Mouse (Mus musculus) hindbrain, embryonic 10.5 days (tissue): ENCODE results near the gene Abcg1. TPM values are rescaled to one million over a fixed set of nuclear protein-coding genes. Genes with fewer than 3 reads are reported as not detected.
A peak's percentile ranks its signal among the peaks of the same experiment; 100 is the strongest.

ENCODE experiments used
- DNase-seq: peaks from one replicate; pipeline ENCODE4 v3.0.0-alpha.2; 2017; ENCODE audit warnings: low spot score
- H3K27ac ChIP-seq: fragments of 300-500 bp; sonication (generic); 2 replicates; pipeline ENCODE4 v1.5.1; 2016; ENCODE audit warnings: mild to moderate bottlenecking, moderate library complexity
- H3K27me3 ChIP-seq: fragments of 300-500 bp; sonication (generic); 2 replicates; pipeline ENCODE4 v1.6.1; 2016; ENCODE audit warnings: mild to moderate bottlenecking; ENCODE audit not compliant: poor library complexity, insufficient read depth, severe bottlenecking
- H3K36me3 ChIP-seq: fragments of 300-500 bp; sonication (generic); 2 replicates; pipeline ENCODE4 v1.6.1; 2016; ENCODE audit warnings: mild to moderate bottlenecking, moderate library complexity
- H3K4me1 ChIP-seq: fragments of 300-500 bp; sonication (generic); replicated peaks from 2 replicates; pipeline ENCODE4 v1.6.1; 2016; ENCODE audit warnings: mild to moderate bottlenecking
- H3K4me3 ChIP-seq: fragments of 300-500 bp; sonication (generic); 2 replicates; pipeline ENCODE4 v1.5.1; 2016; ENCODE audit warnings: mild to moderate bottlenecking, moderate library complexity
- H3K9me3 ChIP-seq: fragments of 300-500 bp; sonication (generic); 2 replicates; pipeline ENCODE4 v1.6.1; 2016; ENCODE audit warnings: mild to moderate bottlenecking, moderate library complexity
- WGBS: fragments of 180-500 bp; shearing (Covaris S2); methylation state at CpG from one replicate; pipeline ENCODE4 v1.1.7; 2016; 5-methylcytosine and 5-hydroxymethylcytosine counted together
- polyA plus RNA-seq: library from polyadenylated mRNA; unstranded; fragments of >200 nt; fragmentation: Nextera tagmentation; extraction: Ambion mirVana; gene quantifications from 2 replicates; pipeline ENCODE4 v1.2.1, GENCODE M21; 2016

The Abcg1 gene
- polyA plus RNA-seq, 1 experiment from 2014 or later: 9.7 TPM

DNA sequence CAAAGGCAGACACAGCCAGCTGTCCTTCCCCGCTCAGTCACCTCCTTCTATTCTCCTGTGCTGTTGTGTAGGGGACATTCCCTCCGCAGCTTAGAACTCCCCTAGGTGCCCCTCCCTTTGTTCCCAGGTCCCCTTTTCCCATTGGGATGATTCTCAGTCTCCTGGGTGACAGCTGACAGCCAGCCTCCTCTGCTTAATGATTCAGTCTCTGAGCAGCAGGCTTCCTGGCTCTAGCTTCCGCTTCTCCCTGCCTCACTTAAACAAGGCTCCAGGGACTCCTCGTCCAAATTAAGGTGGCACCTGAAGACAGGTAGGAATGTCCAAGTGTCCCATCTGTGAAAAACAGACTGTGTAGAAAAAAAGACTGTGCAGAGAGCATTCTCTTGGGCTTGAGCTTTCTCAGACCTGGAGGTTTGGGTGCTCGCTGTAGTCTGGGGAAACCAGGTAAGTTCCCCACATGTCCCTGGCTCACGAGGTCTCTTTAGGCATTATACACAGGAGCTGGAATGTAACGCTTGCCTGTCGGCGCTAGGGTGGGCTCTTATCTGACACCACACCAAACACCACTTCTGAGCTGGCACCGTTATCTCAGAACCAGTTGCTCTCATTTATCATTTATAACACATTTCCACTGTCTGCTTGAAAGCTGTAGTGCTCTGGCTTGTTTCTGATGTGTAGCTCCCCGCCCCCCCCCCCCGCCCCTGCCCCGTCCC lies 33.7 kb downstream of the Abcg1 start:
- H3K36me3 ChIP-seq: peaks cover 6% of the 10 kb centered on the region; the same call in 1 of the 2 replicates
- peaks cover 57% of the 10 kb centered on the region for H3K4me1 ChIP-seq
- WGBS: 58% methylated on average over 13 of the region's 13 CpGs
- H3K27me3 ChIP-seq: no peaks in the 10 kb centered on the region
- H3K9me3 ChIP-seq: 0 out of 2 replicates have a peak, but pooled peaks cover 3% of the 10 kb centered on the region
- H3K27ac ChIP-seq: peak overlapping the region; percentile 71
- no peak overlapping the region for H3K4me3 ChIP-seq
- no peak for DNase-seq

DNA sequence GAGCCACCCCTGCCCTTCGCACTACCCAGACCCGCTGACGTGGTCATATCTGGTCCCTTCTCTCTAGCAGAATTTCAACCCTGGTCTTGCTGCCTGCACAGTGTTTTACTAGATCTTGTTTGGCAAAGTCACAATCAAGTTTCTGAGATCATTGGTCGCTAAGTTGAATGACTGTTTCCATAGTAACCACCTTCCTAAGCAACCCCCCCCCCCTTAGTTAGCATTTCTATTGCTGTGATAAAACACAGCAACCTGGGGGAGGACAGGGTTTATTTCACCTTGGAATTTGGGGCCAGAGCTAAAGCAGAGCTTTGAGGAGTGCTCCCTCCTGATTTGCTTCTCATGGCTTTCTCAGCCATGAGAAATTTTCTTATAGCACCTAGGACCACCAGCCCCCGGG lies 37.3 kb downstream of the Abcg1 start:
- no peak overlapping the region for H3K4me3 ChIP-seq
- peaks cover 37% of the 10 kb centered on the region for H3K4me1 ChIP-seq
- 0 out of 2 replicates have a peak, but pooled peaks cover 3% of the 10 kb centered on the region for H3K9me3 ChIP-seq
- H3K36me3 ChIP-seq: peaks cover 6% of the 10 kb centered on the region; the same call in 1 of the 2 replicates
- WGBS: 56% methylated on average over 5 of the region's 5 CpGs
- H3K27me3 ChIP-seq: no peaks in the 10 kb centered on the region
- no peak overlapping the region for H3K27ac ChIP-seq
- no peak for DNase-seq

DNA sequence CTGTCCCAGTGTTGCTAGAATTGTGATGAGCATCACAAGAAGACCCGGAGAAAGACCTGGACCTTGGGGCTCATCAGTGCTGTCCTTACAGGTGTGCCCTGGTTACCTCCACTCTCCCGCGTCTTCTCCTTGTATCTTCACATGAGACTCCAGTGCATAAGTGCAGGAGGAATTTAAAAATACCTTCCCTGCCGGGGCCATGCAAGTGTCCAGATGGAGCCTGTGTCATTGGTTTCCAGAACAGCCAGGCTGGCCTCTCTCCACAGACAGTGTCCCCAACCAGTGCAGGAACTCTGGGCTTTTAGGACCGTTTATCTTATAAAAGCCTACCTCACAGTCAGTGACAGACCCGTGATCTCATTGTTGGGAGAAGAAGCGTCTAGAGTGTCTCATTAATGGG lies 38.1 kb downstream of the Abcg1 start:
- no peaks in the 10 kb centered on the region; the same call in 1 of the 2 replicates for H3K27me3 ChIP-seq
- H3K4me1 ChIP-seq: peaks cover 29% of the 10 kb centered on the region
- no peak overlapping the region for H3K4me3 ChIP-seq
- no peak overlapping the region for H3K27ac ChIP-seq
- WGBS: 89% methylated on average over 7 of the region's 7 CpGs
- 0 out of 2 replicates have a peak, but pooled peaks cover 3% of the 10 kb centered on the region for H3K9me3 ChIP-seq
- peaks cover 6% of the 10 kb centered on the region; the same call in 1 of the 2 replicates for H3K36me3 ChIP-seq
- DNase-seq: no peak

DNA sequence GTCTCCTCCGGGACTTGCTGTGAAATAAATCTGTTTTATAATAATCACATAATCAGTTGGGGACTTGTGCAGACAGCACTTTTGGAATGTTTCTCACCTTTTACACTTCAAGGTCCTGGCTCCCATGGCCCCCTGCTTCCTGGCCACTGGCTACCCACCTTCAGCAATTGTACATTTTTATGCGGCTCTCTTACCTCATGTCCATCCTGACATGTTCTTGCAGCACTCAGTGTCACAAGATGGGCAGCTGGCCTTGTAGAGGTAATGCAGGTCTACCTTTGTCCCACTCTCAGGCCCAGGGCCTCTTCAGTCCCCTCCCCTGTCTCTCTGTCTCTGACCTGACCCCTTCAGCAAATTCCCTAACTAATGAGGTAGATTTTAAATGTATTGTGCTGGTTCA lies 39.4 kb downstream of the Abcg1 start:
- no peaks in the 10 kb centered on the region; the same call in 1 of the 2 replicates for H3K27me3 ChIP-seq
- H3K4me3 ChIP-seq: no peak overlapping the region
- H3K27ac ChIP-seq: no peak overlapping the region
- 97% methylated on average over 2 of the region's 2 CpGs for WGBS
- H3K4me1 ChIP-seq: peaks cover 16% of the 10 kb centered on the region; the same call in 1 of the 2 replicates
- DNase-seq: no peak
- H3K9me3 ChIP-seq: 0 out of 2 replicates have a peak, but pooled peaks cover 3% of the 10 kb centered on the region
- peaks cover 6% of the 10 kb centered on the region; the same call in 1 of the 2 replicates for H3K36me3 ChIP-seq

DNA sequence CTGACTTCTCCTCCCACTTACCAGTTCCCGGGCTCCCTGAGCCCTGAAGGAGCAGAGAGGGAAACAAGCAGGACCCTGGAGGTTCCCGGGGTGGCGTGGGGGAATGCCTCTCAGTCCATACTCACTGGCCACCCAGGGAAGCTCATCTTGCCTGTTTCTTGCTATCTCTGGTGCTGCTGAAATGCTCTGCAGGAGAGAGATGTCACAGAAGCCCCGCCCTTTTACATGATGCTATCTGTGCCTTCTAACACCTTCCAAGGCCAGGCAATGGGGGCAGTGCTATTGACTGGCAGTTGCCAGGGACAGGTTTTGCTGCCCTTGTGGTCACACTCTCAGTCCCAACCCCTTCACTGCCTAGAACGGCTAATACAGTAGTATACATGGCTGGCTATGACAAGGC lies 41.3 kb downstream of the Abcg1 start:
- Histone ChIP-seq H3K4me3 (no peak overlapping the region), H3K4me1 (peaks cover 13% of the 10 kb centered on the region; the same call in 1 of the 2 replicates), H3K9me3 (0 out of 2 replicates have a peak, but pooled peaks cover 3% of the 10 kb centered on the region), H3K27ac (no peak overlapping the region), H3K36me3 (no peaks in the 10 kb centered on the region), H3K27me3 (no peaks in the 10 kb centered on the region; the same call in 1 of the 2 replicates)
- WGBS: 78% methylated on average over 5 of the region's 5 CpGs
- no peak for DNase-seq

DNA sequence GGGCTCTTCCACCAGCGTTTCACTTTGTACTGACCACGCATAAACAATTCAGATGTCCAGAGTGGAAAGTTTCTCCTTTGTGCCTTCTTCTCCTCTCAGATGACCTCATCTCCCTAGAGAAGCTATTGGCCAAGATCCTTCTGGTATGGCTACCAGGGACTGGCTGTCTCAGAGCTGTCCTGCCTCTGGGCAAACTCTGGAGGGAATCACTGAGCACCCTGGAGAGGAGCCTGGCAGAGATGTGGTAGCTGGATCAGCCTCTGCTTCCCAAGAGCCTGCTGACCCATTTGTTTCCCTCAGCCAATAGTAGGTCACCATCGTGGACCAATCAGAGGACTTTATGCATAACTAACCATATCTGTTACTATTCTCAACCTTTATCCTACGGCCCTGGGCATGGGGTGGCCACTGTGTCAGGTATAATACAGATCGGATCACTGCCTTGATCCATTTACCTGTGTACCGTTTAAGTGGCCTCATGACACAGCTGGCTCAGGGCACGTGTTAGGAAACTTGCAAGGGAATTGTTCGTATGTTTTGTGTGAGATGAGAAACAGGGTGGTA lies 45.6 kb downstream of the Abcg1 start:
- 90% methylated on average over 8 of the region's 8 CpGs for WGBS
- H3K27ac ChIP-seq: no peak overlapping the region
- no peak overlapping the region for H3K4me3 ChIP-seq
- H3K36me3 ChIP-seq: no peaks in the 10 kb centered on the region
- H3K27me3 ChIP-seq: no peaks in the 10 kb centered on the region; the same call in 1 of the 2 replicates
- no peak for DNase-seq
- H3K9me3 ChIP-seq: no peaks in the 10 kb centered on the region
- H3K4me1 ChIP-seq: peaks cover 11% of the 10 kb centered on the region

DNA sequence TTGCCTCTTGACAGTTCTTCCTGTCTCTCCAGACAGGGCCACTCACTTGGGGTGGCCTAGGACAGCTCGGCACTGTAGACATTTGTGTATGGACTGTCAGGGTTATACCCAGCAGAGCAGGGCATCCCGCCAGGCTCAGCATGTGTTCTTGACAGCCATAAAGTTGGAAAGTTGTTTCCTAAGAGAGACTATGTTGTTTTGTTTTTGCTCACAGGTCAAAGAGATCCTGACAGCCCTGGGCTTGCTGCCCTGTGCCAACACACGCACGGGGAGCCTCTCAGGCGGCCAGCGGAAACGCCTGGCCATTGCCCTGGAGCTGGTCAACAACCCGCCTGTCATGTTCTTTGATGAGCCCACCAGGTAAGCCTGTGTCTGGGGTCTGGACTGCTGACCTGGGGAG lies 46.3 kb downstream of the Abcg1 start:
- no peaks in the 10 kb centered on the region; the same call in 1 of the 2 replicates for H3K27me3 ChIP-seq
- H3K4me1 ChIP-seq: peaks cover 11% of the 10 kb centered on the region
- H3K9me3 ChIP-seq: no peaks in the 10 kb centered on the region
- H3K27ac ChIP-seq: no peak overlapping the region
- peaks cover 7% of the 10 kb centered on the region; the same call in 1 of the 2 replicates for H3K36me3 ChIP-seq
- no peak overlapping the region for H3K4me3 ChIP-seq
- DNase-seq: no peak
- WGBS: 88% methylated on average over 8 of the region's 8 CpGs

DNA sequence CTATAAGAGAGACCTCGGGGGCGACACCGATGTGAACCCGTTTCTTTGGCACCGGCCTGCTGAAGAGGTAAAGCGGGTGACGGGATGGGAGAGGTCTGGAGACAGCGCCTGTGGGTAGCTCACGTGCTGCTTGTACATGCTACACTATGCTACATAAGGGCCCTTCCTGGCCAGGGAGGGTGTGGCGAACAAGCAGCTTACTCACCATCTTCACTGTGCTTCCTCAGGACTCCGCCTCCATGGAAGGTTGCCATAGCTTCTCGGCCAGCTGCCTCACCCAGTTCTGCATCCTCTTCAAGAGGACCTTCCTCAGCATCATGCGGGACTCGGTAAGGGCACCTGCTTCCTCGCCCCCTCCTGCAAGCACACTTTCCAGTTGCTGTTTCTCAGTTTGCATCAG lies 50.9 kb downstream of the Abcg1 start:
- WGBS: 95% methylated on average over 15 of the region's 15 CpGs
- Histone ChIP-seq H3K27ac (no peak overlapping the region), H3K4me3 (no peak overlapping the region), H3K27me3 (no peaks in the 10 kb centered on the region), H3K9me3 (no peaks in the 10 kb centered on the region), H3K4me1 (peaks cover 28% of the 10 kb centered on the region), H3K36me3 (peaks cover 26% of the 10 kb centered on the region)
- DNase-seq: no peak

DNA sequence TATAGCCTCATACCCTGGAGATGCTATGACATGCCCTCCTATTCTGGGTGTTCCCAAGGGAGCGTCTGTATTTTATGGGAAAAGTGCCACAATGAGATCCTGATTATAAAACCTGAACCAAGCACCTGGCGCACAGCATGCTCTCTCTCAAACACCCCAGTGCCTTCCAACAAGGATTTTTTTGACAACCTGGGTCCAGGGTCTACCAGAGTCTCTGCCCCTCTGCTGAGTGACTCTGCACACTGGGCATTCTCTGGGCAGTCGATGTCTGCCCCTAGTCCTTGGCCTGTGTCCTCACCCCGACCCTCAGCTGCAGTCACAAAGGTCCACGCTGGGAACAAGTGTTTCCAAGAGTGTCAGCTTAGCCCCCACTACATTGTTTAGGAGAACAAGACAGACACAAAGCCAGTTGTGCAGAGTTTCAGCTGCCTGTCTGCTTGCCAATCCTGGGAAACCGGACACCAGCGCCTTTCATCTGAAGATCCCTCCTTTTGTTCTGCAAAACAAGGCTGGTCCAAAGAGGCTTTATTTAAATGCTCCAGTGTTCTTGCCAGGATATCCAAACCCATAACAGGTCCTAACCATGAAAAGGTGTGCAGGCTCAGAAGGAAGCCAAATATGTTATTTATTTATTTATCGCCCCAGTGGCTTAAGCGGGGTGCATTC lies 55.8 kb downstream of the Abcg1 start:
- Histone ChIP-seq H3K36me3 (peaks cover 24% of the 10 kb centered on the region), H3K9me3 (no peaks in the 10 kb centered on the region), H3K4me1 (peaks cover 35% of the 10 kb centered on the region), H3K27ac (peak overlapping the region; percentile 86), H3K4me3 (no peak overlapping the region), H3K27me3 (no peaks in the 10 kb centered on the region)
- DNase-seq: peak; percentile 70
- 31% methylated on average over 9 of the region's 9 CpGs for whole genome bisulfite sequencing

DNA sequence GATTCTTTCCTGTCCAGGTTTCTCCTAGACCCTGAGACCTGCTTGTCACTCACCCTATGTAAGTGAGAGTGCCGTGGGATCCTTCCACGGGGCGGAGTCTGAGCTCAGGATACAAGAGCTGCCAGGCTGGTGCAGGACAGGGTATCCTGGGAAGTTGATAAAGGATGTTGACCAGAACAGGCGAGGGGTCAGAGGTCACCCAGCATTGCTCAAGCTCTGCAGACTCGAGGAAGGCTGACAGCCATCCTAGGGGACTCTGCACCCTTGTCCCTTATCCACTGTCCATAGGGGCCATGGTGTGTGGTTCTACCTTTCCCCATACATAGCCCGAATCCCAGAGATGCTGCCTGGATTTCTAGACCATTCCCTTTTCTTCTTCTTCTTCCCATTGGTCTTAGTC lies 58.6 kb downstream of the Abcg1 start:
- H3K36me3 ChIP-seq: peaks cover 7% of the 10 kb centered on the region
- no peaks in the 10 kb centered on the region for H3K27me3 ChIP-seq
- H3K27ac ChIP-seq: peak overlapping the region; percentile 50; the same call in 1 of the 2 replicates
- 63% methylated on average over 6 of the region's 6 CpGs for WGBS
- H3K4me1 ChIP-seq: peaks cover 45% of the 10 kb centered on the region
- H3K4me3 ChIP-seq: no peak overlapping the region
- H3K9me3 ChIP-seq: no peaks in the 10 kb centered on the region
- no peak for DNase-seq

DNA sequence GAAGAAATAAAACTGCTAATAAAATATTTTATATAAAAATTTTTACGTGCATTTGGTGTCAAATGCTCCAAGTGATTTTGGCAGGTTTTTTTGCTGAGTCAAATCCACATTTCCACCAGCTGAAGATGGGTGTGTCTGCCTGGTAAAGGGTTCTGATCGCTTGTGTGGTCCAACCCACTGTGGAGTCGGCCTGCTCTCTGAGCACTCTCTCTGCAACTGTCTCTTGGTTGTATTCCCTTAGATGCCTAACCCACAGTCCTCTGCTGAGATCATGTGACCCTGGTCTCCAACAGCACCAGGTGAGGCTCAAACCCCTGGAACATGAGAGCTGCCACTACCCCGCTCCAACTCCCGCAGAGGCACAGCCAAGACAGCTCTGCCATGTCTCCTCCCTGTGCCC lies 60.5 kb downstream of the Abcg1 start:
- DNase-seq: no peak
- H3K36me3 ChIP-seq: no peaks in the 10 kb centered on the region
- peaks cover 33% of the 10 kb centered on the region for H3K4me1 ChIP-seq
- no peak overlapping the region for H3K27ac ChIP-seq
- no peaks in the 10 kb centered on the region for H3K27me3 ChIP-seq
- H3K9me3 ChIP-seq: no peaks in the 10 kb centered on the region
- 84% methylated on average over 5 of the region's 5 CpGs for WGBS
- no peak overlapping the region for H3K4me3 ChIP-seq

DNA sequence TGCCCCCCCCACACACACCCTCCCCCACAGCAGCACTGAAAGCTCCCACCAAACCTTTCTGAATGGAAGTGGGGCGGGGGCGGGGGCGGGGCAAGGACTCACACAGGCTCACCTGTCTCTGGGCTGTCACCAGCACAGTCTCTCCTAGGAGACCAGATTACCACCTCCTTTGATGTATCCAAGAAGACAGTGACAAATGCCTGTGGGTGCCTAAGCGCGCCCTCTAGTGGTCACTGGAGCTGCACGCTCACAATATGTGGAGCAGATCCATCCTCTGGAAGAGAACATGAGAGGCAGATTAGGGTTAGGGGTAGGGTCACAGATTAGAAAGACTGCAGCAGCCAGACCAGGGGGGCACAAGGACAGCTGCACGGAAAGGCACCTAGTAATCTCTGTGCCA lies 62.0 kb downstream of the Abcg1 start:
- H3K27ac ChIP-seq: no peak overlapping the region
- H3K27me3 ChIP-seq: no peaks in the 10 kb centered on the region
- 4% methylated on average over 7 of the region's 7 CpGs for WGBS
- no peak overlapping the region for H3K4me3 ChIP-seq
- H3K36me3 ChIP-seq: no peaks in the 10 kb centered on the region
- DNase-seq: peak; percentile 84
- peaks cover 20% of the 10 kb centered on the region for H3K4me1 ChIP-seq
- no peaks in the 10 kb centered on the region for H3K9me3 ChIP-seq

DNA sequence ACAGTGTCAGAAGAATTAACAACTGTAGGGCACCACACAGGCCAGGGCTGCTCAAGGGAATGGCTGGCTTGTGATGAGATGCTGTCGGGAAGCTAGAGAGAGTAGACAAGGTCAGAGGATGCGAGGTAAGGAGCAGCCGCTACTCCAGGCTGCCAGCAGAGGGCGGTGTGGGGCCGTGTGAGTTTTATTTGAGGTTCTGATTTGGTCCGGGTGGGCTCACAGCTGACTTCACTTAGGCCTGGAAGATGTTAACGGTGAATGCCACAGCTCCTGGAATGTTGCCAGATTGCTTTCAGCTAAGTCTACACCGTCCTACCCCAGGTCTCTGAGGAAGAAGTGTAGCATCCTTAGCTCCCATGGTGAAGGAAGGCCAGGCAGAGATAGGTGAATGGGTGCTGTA lies 64.5 kb downstream of the Abcg1 start:
- Histone ChIP-seq H3K36me3 (no peaks in the 10 kb centered on the region), H3K4me1 (peaks cover 24% of the 10 kb centered on the region), H3K9me3 (no peaks in the 10 kb centered on the region), H3K27ac (no peak overlapping the region), H3K27me3 (no peaks in the 10 kb centered on the region), H3K4me3 (no peak overlapping the region)
- 16% methylated on average over 8 of the region's 8 CpGs for WGBS
- DNase-seq: peak; percentile 77
